Mouse (Mus musculus): ENCODE data around the gene Ppfibp2.

- TF ChIP-seq POLR2A (IDR thresholded peaks at IDR 0.05; ENCODE audit: borderline replicate concordance, extremely low read depth, low read depth, low read length) (no peak), CTCF (IDR thresholded peaks at IDR 0.05; ENCODE audit: insufficient read depth, low read length) (no peak)
Observed at GRCm38 (mm10) chr7:107697066-107697465, 102.1 kb downstream of the Ppfibp2 start.
